Comparison of ENCODE assay signal across 35 mouse cellular contexts in genomic region chr17:36828488-36828887, GRCm38 (mm10). TPM values are rescaled to one million over a fixed set of nuclear protein-coding genes. Genes with fewer than 3 reads are reported as not detected.
DNase-seq lines count a peak whose midpoint lies in the region; ATAC-seq and TF ChIP-seq lines count a peak whose summit lies in the region.
"Had no signal": no experiment of that assay in that cellular context is flagged by ENCODE, and none has a peak within 500 bp of the region (broad histone marks: within the 10 kb centered on the region; RNA-seq: fewer than 3 reads in every experiment).

No protein-coding gene starts in this region.

- no peak overlapping the region for H3K4me3 ChIP-seq in MEL (ENCODE audit: control insufficient read depth in 1 of 2, insufficient read depth in 1 of 2, low read depth in 2 of 2, low read length in 2 of 2)
- no peak overlapping the region for H3K4me3 ChIP-seq in liver, embryonic 11.5 days (ENCODE audit: low read depth, low read length)
- H3K4me3 ChIP-seq in liver, embryonic 14.5 days (ENCODE audit: insufficient read depth in 1 of 2, low read depth in 2 of 2, low read length in 2 of 2), result no peak overlapping the region
- H3K4me3 ChIP-seq in forebrain, embryonic 15.5 days, result no peak overlapping the region
- H3K4me3 ChIP-seq: embryonic facial prominence, embryonic 10.5 days; embryonic facial prominence, embryonic 13.5 days; erythroblast, embryonic 14.5 days; forebrain, embryonic 12.5 days; heart, embryonic 12.5 days; heart, embryonic 15.5 days; hindbrain, embryonic 15.5 days had no signal

- H3K36me3 ChIP-seq in MEL (ENCODE audit: control insufficient read depth in 1 of 2, insufficient read depth in 2 of 2, low read length in 2 of 2), result no peaks in the 10 kb centered on the region
- H3K36me3 ChIP-seq in liver, embryonic 11.5 days (ENCODE audit: control insufficient read depth, insufficient read depth, low read length), result no peaks in the 10 kb centered on the region
- H3K36me3 ChIP-seq in liver, embryonic 14.5 days (replicated peaks; ENCODE audit: control insufficient read depth, insufficient read depth, low read depth), result no peaks in the 10 kb centered on the region
- H3K36me3 ChIP-seq in forebrain, embryonic 15.5 days, result no peaks in the 10 kb centered on the region
- H3K36me3 ChIP-seq: embryonic facial prominence, embryonic 10.5 days; embryonic facial prominence, embryonic 13.5 days; forebrain, embryonic 12.5 days; heart, embryonic 12.5 days; heart, embryonic 15.5 days; hindbrain, embryonic 15.5 days had no signal

- H3K27me3 ChIP-seq in MEL (ENCODE audit: control insufficient read depth in 1 of 2, insufficient read depth in 2 of 2, low read length in 2 of 2), result peaks cover 6 to 18% of the 10 kb centered on the region in 2 experiments; a peak in 3 of 4 replicates
- H3K27me3 ChIP-seq in liver, embryonic 11.5 days (replicated peaks; ENCODE audit: control insufficient read depth, insufficient read depth, low read length), result peaks cover 3% of the 10 kb centered on the region; the same call in 1 of the 2 replicates
- peaks cover 3% of the 10 kb centered on the region; the same call in 1 of the 2 replicates for H3K27me3 ChIP-seq in liver, embryonic 14.5 days (ENCODE audit: control insufficient read depth, insufficient read depth, low read length)
- no peaks in the 10 kb centered on the region for H3K27me3 ChIP-seq in forebrain, embryonic 15.5 days
- H3K27me3 ChIP-seq: heart, embryonic 12.5 days; hindbrain, embryonic 15.5 days had no signal

- no peaks in the 10 kb centered on the region for H3K9me3 ChIP-seq in MEL (replicated peaks; ENCODE audit: insufficient read depth, low read length)
- no peaks in the 10 kb centered on the region for H3K9me3 ChIP-seq in liver, embryonic 11.5 days (ENCODE audit: control insufficient read depth, low read length)
- H3K9me3 ChIP-seq in liver, embryonic 14.5 days (ENCODE audit: control insufficient read depth, low read length), result no peaks in the 10 kb centered on the region
- no peaks in the 10 kb centered on the region for H3K9me3 ChIP-seq in forebrain, embryonic 15.5 days
- H3K9me3 ChIP-seq: embryonic facial prominence, embryonic 10.5 days; embryonic facial prominence, embryonic 13.5 days; forebrain, embryonic 12.5 days; heart, embryonic 12.5 days; heart, embryonic 15.5 days; hindbrain, embryonic 15.5 days had no signal

- no peak for TF ChIP-seq RAD21 in MEL (IDR thresholded peaks at IDR 0.05; ENCODE audit: low read depth, low read length)

- TF ChIP-seq CTCF in MEL (IDR thresholded peaks at IDR 0.05 in 2 of 3, conservative IDR thresholded peaks at IDR 0.05 in 1 of 3; ENCODE audit: control insufficient read depth in 1 of 3, insufficient read depth in 1 of 3, low read depth in 2 of 3, low read length in 3 of 3, poor library complexity in 1 of 3, severe bottlenecking in 1 of 3), result no peak
- no peak for TF ChIP-seq CTCF in liver, embryonic 14.5 days (IDR thresholded peaks at IDR 0.05; ENCODE audit: low read depth)

- intact Hi-C loops in left cerebral cortex, postnatal 36 days (cut with DNase I), result no loop called here

- no peak overlapping the region for H3K4me2 ChIP-seq in liver, embryonic 11.5 days
- no peak overlapping the region for H3K4me2 ChIP-seq in liver, embryonic 14.5 days (ENCODE audit: low read depth)
- no peak overlapping the region for H3K4me2 ChIP-seq in forebrain, embryonic 15.5 days (replicated peaks)
- H3K4me2 ChIP-seq: embryonic facial prominence, embryonic 13.5 days; forebrain, embryonic 12.5 days; heart, embryonic 12.5 days; heart, embryonic 15.5 days; hindbrain, embryonic 15.5 days had no signal

- WGBS in liver, embryonic 11.5 days, result 66% methylated on average over 2 of the region's 2 CpGs
- 41% methylated on average over 2 of the region's 2 CpGs for WGBS in liver, embryonic 14.5 days (ENCODE audit: insufficient replicate concordance)
- WGBS in forebrain, embryonic 15.5 days, result 85% methylated on average over 2 of the region's 2 CpGs

- H3K27ac ChIP-seq in MEL (ENCODE audit: control insufficient read depth, low read depth, low read length), result no peak overlapping the region
- H3K27ac ChIP-seq in liver, embryonic 11.5 days (ENCODE audit: low read depth, low read length), result no peak overlapping the region
- no peak overlapping the region for H3K27ac ChIP-seq in liver, embryonic 14.5 days
- H3K27ac ChIP-seq in forebrain, embryonic 15.5 days (replicated peaks), result no peak overlapping the region
- H3K27ac ChIP-seq: embryonic facial prominence, embryonic 10.5 days; embryonic facial prominence, embryonic 13.5 days; forebrain, embryonic 12.5 days; heart, embryonic 15.5 days; hindbrain, embryonic 15.5 days had no signal

- TF ChIP-seq POLR2A in MEL (IDR thresholded peaks at IDR 0.05; ENCODE audit: control insufficient read depth in 1 of 2, insufficient read depth in 1 of 2, low read depth in 1 of 2, low read length in 2 of 2, poor library complexity in 1 of 2), result no peak

- no peaks in the 10 kb centered on the region; a peak in 1 of 4 replicates for H3K4me1 ChIP-seq in MEL (ENCODE audit: control insufficient read depth in 1 of 2, insufficient read depth in 2 of 2, low read length in 2 of 2)
- H3K4me1 ChIP-seq in liver, embryonic 11.5 days (replicated peaks; ENCODE audit: control insufficient read depth, insufficient read depth, low read length), result no peaks in the 10 kb centered on the region
- H3K4me1 ChIP-seq in liver, embryonic 14.5 days (replicated peaks; ENCODE audit: control insufficient read depth in 2 of 2, insufficient read depth in 2 of 2, low read length in 1 of 2), result peaks cover 0 to 5% of the 10 kb centered on the region in 2 experiments; a peak in 2 of 4 replicates
- no peaks in the 10 kb centered on the region for H3K4me1 ChIP-seq in forebrain, embryonic 15.5 days
- H3K4me1 ChIP-seq: embryonic facial prominence, embryonic 10.5 days; embryonic facial prominence, embryonic 13.5 days; forebrain, embryonic 12.5 days; heart, embryonic 12.5 days; heart, embryonic 15.5 days; hindbrain, embryonic 15.5 days had no signal

- no peak overlapping the region for H3K9ac ChIP-seq in MEL (ENCODE audit: control insufficient read depth, low read depth, low read length, poor library complexity, severe bottlenecking)
- no peak overlapping the region for H3K9ac ChIP-seq in liver, embryonic 11.5 days (ENCODE audit: low read depth, low read length)
- H3K9ac ChIP-seq in liver, embryonic 14.5 days (replicated peaks), result no peak overlapping the region
- no peak overlapping the region for H3K9ac ChIP-seq in forebrain, embryonic 15.5 days (replicated peaks)
- H3K9ac ChIP-seq: embryonic facial prominence, embryonic 13.5 days; forebrain, embryonic 12.5 days; heart, embryonic 12.5 days; heart, embryonic 15.5 days; hindbrain, embryonic 15.5 days had no signal

- TF ChIP-seq EP300 in MEL (IDR thresholded peaks at IDR 0.05; ENCODE audit: low read depth in 1 of 2, low read length in 2 of 2), result no peak
- peak; percentile 38; the same call in 1 of the 2 replicates for TF ChIP-seq EP300 in liver, embryonic 14.5 days (IDR thresholded peaks at IDR 0.05; ENCODE audit: low read depth)

- peak; percentile 59 for ATAC-seq in liver, embryonic 11.5 days (replicated peaks; ENCODE audit: low FRiP score)
- ATAC-seq in liver, embryonic 14.5 days (ENCODE audit: insufficient read depth), result no peak; the same call in 1 of the 2 replicates
- ATAC-seq in megakaryocyte progenitor cell, adult 5-6 weeks (replicated peaks; ENCODE audit: poor library complexity), result peak; percentile 56
- ATAC-seq in forebrain, embryonic 15.5 days (replicated peaks), result no peak
- ATAC-seq: forebrain, embryonic 16.5 days; Patski had no signal

- no peaks in the 10 kb centered on the region for H3K79me2 ChIP-seq in MEL (ENCODE audit: control insufficient read depth, insufficient read depth, low read length, poor library complexity)

- DNase-seq in MEL (ENCODE audit: low read depth, low spot score), result no peak
- no peak for DNase-seq in liver, embryonic 11.5 days (ENCODE audit: low spot score)
- no peak for DNase-seq in liver, embryonic 14.5 days (ENCODE audit: low read depth in 3 of 3, low spot score in 3 of 3)
- no peak for DNase-seq in left cerebral cortex, postnatal 36 days (ENCODE audit: low spot score in 2 of 2)
- DNase-seq in kidney, postnatal 4 days, result no peak
- DNase-seq: adrenal gland, adult 2 months; adrenal gland, postnatal 14 days; cerebellum, adult 11 months; cerebellum, adult 2 months; cerebellum, adult 9-11 months; cerebellum, postnatal 25 days; embryo, embryonic 11 days; gastrocnemius, postnatal 10 days; gastrocnemius, postnatal 36 days; heart, postnatal 10 days; heart, postnatal 4 days had no signal

RNA-seq across cellular contexts. Expression of gene Trim26, which starts 8.4 kb away (rescaled TPM):
- total RNA-seq in MEL (2012; rRNA removed), result 4.9 and 5.6 TPM in 2 replicates
- 10 to 100 TPM in 1 of 2 experiments, not detected in 1; 12.4 TPM for polyA plus RNA-seq in MEL (2012; ENCODE audit: insufficient read depth in 1 of 2, insufficient read length in 2 of 2, low read depth in 1 of 2, low replicate concordance in 2 of 2, missing spikeins in 1 of 2)
- polyA plus RNA-seq in liver, embryonic 11.5 days (2014; fragmentation: Nextera tagmentation; extraction: Ambion mirVana), result 16.6 and 20.7 TPM in 2 replicates
- polyA plus RNA-seq in liver, embryonic 14.5 days (2012; rRNA removed), result 6.6 and 8.6 TPM in 2 replicates
- polyA plus RNA-seq in liver, embryonic 14.5 days (2014; fragmentation: Nextera tagmentation; extraction: Ambion mirVana), result 6.7 and 7.9 TPM in 2 replicates
- 12.3 and 13.9 TPM in 2 replicates for total RNA-seq in megakaryocyte progenitor cell, adult 5-6 weeks (2015)
- total RNA-seq in megakaryocyte progenitor cell, adult 5-6 weeks (2017), result 5.8 and 9.4 TPM in 2 replicates
- polyA plus RNA-seq in forebrain, embryonic 15.5 days (2015; fragmentation: Nextera tagmentation; extraction: Ambion mirVana), result 34.2 and 36.0 TPM in 2 replicates
- total RNA-seq in left cerebral cortex, postnatal 36 days (2021), result 10 to 100 TPM; 18.1 to 20.4 TPM

RNA-seq across cellular contexts. Expression of gene H2-M10.6, which starts 16.5 kb away (rescaled TPM):
- total RNA-seq in MEL (2012; rRNA removed), result not detected in 2 replicates
- polyA plus RNA-seq in MEL (2012; ENCODE audit: insufficient read depth in 1 of 2, insufficient read length in 2 of 2, low read depth in 1 of 2, low replicate concordance in 2 of 2, missing spikeins in 1 of 2), result not detected
- not detected in 2 replicates for polyA plus RNA-seq in liver, embryonic 11.5 days (2014; fragmentation: Nextera tagmentation; extraction: Ambion mirVana)
- not detected in 2 replicates for polyA plus RNA-seq in liver, embryonic 14.5 days (2012; rRNA removed)
- polyA plus RNA-seq in liver, embryonic 14.5 days (2014; fragmentation: Nextera tagmentation; extraction: Ambion mirVana), result not detected in 2 replicates
- not detected in 2 replicates for total RNA-seq in megakaryocyte progenitor cell, adult 5-6 weeks (2015)
- total RNA-seq in megakaryocyte progenitor cell, adult 5-6 weeks (2017), result not detected in 2 replicates
- polyA plus RNA-seq in forebrain, embryonic 15.5 days (2015; fragmentation: Nextera tagmentation; extraction: Ambion mirVana), result not detected in 2 replicates
- total RNA-seq in left cerebral cortex, postnatal 36 days (2021), result not detected
- total RNA-seq: adrenal gland, adult 2 months; adrenal gland, postnatal 14 days; adrenal gland, postnatal 4 days; ES-E14; gastrocnemius, adult 18-20 months; gastrocnemius, postnatal 10 days; gastrocnemius, postnatal 36 days; granulocyte monocyte progenitor cell, adult 5-6 weeks; heart, adult 8-10 months; heart, postnatal 10 days; heart, postnatal 4 days had no signal
- polyA plus RNA-seq: adrenal gland, adult 2 months; cerebellum, adult 2 months; cortical plate, adult 2 months; embryonic facial prominence, embryonic 10.5 days; embryonic facial prominence, embryonic 13.5 days; erythroblast, embryonic 14.5 days; forebrain, embryonic 12.5 days; forebrain, embryonic 16.5 days; heart, embryonic 12.5 days; heart, embryonic 15.5 days; hindbrain, embryonic 11.5 days; hindbrain, embryonic 15.5 days; intestine, embryonic 14.5 days; Patski had no signal

RNA-seq across cellular contexts. Expression of gene Trim15, which starts 38.5 kb away (rescaled TPM):
- not detected in 2 replicates for total RNA-seq in MEL (2012; rRNA removed)
- polyA plus RNA-seq in MEL (2012; ENCODE audit: insufficient read depth in 1 of 2, insufficient read length in 2 of 2, low read depth in 1 of 2, low replicate concordance in 2 of 2, missing spikeins in 1 of 2), result under 1 TPM in 1 of 2 experiments, not detected in 1; 0.07 TPM
- polyA plus RNA-seq in liver, embryonic 11.5 days (2014; fragmentation: Nextera tagmentation; extraction: Ambion mirVana), result 0.18 and 0.29 TPM in 2 replicates
- polyA plus RNA-seq in liver, embryonic 14.5 days (2012; rRNA removed), result 0.15 and 0.26 TPM in 2 replicates
- polyA plus RNA-seq in liver, embryonic 14.5 days (2014; fragmentation: Nextera tagmentation; extraction: Ambion mirVana), result 0.20 and 0.32 TPM in 2 replicates
- total RNA-seq in megakaryocyte progenitor cell, adult 5-6 weeks (2015), result not detected in 2 replicates
- total RNA-seq in megakaryocyte progenitor cell, adult 5-6 weeks (2017), result not detected in 2 replicates
- 0.18 and 0.51 TPM in 2 replicates for polyA plus RNA-seq in forebrain, embryonic 15.5 days (2015; fragmentation: Nextera tagmentation; extraction: Ambion mirVana)
- total RNA-seq in left cerebral cortex, postnatal 36 days (2021), result not detected
- total RNA-seq: adrenal gland, adult 2 months; adrenal gland, postnatal 14 days; adrenal gland, postnatal 4 days; ES-E14; gastrocnemius, adult 18-20 months; gastrocnemius, postnatal 10 days; gastrocnemius, postnatal 36 days; granulocyte monocyte progenitor cell, adult 5-6 weeks; heart, adult 8-10 months; heart, postnatal 10 days; heart, postnatal 4 days had no signal
- polyA plus RNA-seq: adrenal gland, adult 2 months; cortical plate, adult 2 months had no signal

RNA-seq across cellular contexts. Expression of gene Trim10, which starts 40.9 kb away (rescaled TPM):
- total RNA-seq in MEL (2012; rRNA removed), result 20.6 and 30.2 TPM in 2 replicates
- 10 to 100 TPM in 1 of 2 experiments, not detected in 1; 30.4 TPM for polyA plus RNA-seq in MEL (2012; ENCODE audit: insufficient read depth in 1 of 2, insufficient read length in 2 of 2, low read depth in 1 of 2, low replicate concordance in 2 of 2, missing spikeins in 1 of 2)
- 70.1 and 81.4 TPM in 2 replicates for polyA plus RNA-seq in liver, embryonic 11.5 days (2014; fragmentation: Nextera tagmentation; extraction: Ambion mirVana)
- 82.4 and 114 TPM in 2 replicates for polyA plus RNA-seq in liver, embryonic 14.5 days (2012; rRNA removed)
- 251 and 278 TPM in 2 replicates for polyA plus RNA-seq in liver, embryonic 14.5 days (2014; fragmentation: Nextera tagmentation; extraction: Ambion mirVana)
- 0.24 and 1.8 TPM in 2 replicates for total RNA-seq in megakaryocyte progenitor cell, adult 5-6 weeks (2015)
- 1.1 and 2.3 TPM in 2 replicates for total RNA-seq in megakaryocyte progenitor cell, adult 5-6 weeks (2017)
- 1.2 and 1.8 TPM in 2 replicates for polyA plus RNA-seq in forebrain, embryonic 15.5 days (2015; fragmentation: Nextera tagmentation; extraction: Ambion mirVana)
- total RNA-seq in left cerebral cortex, postnatal 36 days (2021), result not detected
- total RNA-seq: ES-E14; gastrocnemius, adult 18-20 months; gastrocnemius, postnatal 36 days; granulocyte monocyte progenitor cell, adult 5-6 weeks had no signal
- polyA plus RNA-seq: cortical plate, adult 2 months had no signal

RNA-seq across cellular contexts. Expression of gene H2-M10.5, which starts 55.8 kb away (rescaled TPM):
- total RNA-seq in MEL (2012; rRNA removed), result not detected in 2 replicates
- polyA plus RNA-seq in MEL (2012; ENCODE audit: insufficient read depth in 1 of 2, insufficient read length in 2 of 2, low read depth in 1 of 2, low replicate concordance in 2 of 2, missing spikeins in 1 of 2), result not detected
- polyA plus RNA-seq in liver, embryonic 11.5 days (2014; fragmentation: Nextera tagmentation; extraction: Ambion mirVana), result not detected in 2 replicates
- polyA plus RNA-seq in liver, embryonic 14.5 days (2012; rRNA removed), result not detected in 2 replicates
- polyA plus RNA-seq in liver, embryonic 14.5 days (2014; fragmentation: Nextera tagmentation; extraction: Ambion mirVana), result not detected in 2 replicates
- total RNA-seq in megakaryocyte progenitor cell, adult 5-6 weeks (2015), result not detected in 2 replicates
- total RNA-seq in megakaryocyte progenitor cell, adult 5-6 weeks (2017), result not detected in 2 replicates
- not detected in 2 replicates for polyA plus RNA-seq in forebrain, embryonic 15.5 days (2015; fragmentation: Nextera tagmentation; extraction: Ambion mirVana)
- total RNA-seq in left cerebral cortex, postnatal 36 days (2021), result not detected
- total RNA-seq: adrenal gland, adult 2 months; adrenal gland, postnatal 14 days; adrenal gland, postnatal 4 days; ES-E14; gastrocnemius, adult 18-20 months; gastrocnemius, postnatal 10 days; gastrocnemius, postnatal 36 days; granulocyte monocyte progenitor cell, adult 5-6 weeks; heart, adult 8-10 months; heart, postnatal 10 days; heart, postnatal 4 days had no signal
- polyA plus RNA-seq: adrenal gland, adult 2 months; cerebellum, adult 2 months; cortical plate, adult 2 months; embryonic facial prominence, embryonic 10.5 days; embryonic facial prominence, embryonic 13.5 days; erythroblast, embryonic 14.5 days; forebrain, embryonic 12.5 days; forebrain, embryonic 16.5 days; heart, embryonic 12.5 days; heart, embryonic 15.5 days; hindbrain, embryonic 11.5 days; hindbrain, embryonic 15.5 days; intestine, embryonic 14.5 days; Patski had no signal

Comparison
In these comparisons a context has a peak if more than half of its experiments do, and no peak if none do; other contexts are left out.
1. ATAC-seq: peak in liver, embryonic 11.5 days (single experiment) and megakaryocyte progenitor cell, adult 5-6 weeks (single experiment); none in liver, embryonic 14.5 days (single experiment) and forebrain, embryonic 15.5 days (single experiment).